Mouse (Mus musculus) thymus, postnatal 36 days (tissue): ENCODE measurements around the gene Jsrp1.

ENCODE experiments used
- DNase-seq, 2 experiments: peaks; one replicate each; pipeline ENCODE4 v3.0.0; 2022; ENCODE audit warnings: mixed read lengths in 2 of 2

Gene Jsrp1

DNA sequence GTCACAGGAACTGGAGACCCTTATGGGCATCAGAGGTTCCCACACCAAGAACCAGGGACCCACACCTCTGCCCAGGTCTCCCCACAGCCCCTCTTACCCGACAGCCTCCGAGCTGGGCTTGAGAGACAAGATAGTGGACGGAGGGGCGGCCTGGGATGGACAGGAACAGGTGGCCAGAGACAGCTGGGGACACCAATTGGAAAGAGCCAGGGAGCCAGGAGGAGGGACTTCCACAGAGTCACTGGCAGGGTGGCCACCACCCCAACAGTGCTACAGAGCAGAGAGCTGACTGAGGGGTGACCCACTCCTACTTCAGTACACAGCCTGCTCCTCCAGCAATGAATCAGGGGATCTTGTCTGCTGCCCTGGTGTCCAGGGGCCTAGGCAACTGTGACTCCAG is at the start of gene Jsrp1:
Gene Jsrp1 (minus strand): TSS at position 133 of the 400 bp plus-strand sequence.
- no peak for DNase-seq

DNA sequence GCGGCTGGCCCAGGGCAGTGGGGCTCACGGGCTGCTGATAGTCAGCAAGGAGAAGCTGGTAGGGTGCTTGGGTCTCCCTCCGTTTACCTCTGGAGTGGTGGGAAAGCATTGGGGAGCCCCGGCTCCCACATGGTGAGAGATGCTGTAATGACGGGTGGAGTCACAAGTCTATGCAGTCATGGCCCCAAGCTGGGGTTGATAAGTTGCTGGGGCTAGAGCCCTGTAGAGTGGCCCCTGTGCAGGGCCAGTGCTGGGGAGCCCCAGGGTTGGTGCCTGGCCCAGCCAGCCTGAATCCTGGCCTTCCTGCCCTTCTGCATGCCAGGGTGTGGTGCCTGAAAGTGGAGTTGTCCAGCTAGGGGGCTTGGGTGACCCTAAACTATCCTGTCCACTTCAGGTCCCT is 49.0 kb upstream of the Jsrp1 start:
- no peak for DNase-seq

DNA sequence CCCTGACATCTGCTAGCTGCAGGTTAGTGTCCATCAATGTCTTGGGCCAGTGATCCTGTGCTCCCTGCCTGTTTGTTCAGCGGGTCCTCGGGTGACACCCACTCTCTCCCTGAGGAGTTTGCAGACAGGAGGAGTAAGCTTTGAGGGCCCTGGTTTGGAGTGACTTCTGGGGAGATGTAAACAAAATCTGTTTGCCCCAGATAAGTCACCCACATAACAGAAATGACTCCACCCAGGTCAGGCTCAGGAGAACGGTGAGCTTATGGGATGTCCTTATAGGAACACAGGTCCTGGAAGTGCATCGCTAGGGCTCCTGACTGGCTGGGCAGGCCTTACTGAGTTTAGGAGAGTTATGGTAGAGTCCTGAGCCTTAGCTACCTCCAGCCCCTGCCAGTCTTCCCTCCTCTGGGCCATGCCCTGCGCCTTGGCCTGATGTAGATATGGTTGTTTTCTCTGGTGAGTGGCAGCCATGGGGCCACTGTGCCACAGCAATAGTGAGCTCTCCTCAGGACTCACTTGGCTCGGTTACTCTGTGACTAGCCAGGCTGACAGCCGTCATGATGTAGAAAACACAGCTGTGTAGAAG is 45.1 kb upstream of the Jsrp1 start:
- DNase-seq = no peak

DNA sequence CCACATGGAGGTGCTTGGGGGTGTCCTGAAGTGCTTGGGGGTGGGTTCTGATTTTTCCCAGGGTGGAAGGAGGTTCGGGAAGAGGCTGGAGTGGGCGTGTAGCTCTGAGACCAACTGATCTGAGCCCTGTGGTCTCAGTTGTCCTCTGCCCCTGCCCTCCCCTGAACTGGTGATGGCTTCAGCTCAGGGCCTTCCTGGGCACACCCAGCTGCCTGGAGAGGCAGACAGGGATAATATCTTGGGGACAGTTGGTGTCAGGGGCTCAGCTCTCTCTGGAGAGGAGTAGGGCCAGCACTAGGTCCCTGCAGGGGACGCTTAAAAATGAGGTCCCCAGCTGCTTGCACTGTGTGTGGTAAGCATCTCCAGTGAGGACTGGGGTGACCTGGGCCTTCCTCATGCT is 44.5 kb upstream of the Jsrp1 start:
- DNase-seq = no peak

DNA sequence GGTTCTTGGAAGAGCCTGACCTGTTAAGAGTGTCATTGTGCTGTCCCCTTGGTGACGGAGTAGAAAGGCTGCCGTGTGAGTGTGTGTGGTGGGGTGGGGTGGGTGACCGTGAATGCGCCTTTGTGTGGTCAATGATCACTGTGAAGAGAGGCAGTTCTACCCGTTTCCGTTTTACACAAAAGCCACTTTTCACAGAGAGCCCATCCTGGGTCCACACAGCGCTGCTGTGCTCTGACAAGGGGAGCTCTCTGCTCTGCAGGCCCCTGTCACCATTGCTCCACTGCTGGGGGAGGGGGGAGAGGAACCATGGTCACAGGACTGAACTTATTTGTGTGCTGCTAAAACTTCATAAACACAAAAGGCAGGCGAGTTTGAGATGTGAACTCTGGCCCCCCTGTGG is 44.1 kb upstream of the Jsrp1 start:
- no peak for DNase-seq

DNA sequence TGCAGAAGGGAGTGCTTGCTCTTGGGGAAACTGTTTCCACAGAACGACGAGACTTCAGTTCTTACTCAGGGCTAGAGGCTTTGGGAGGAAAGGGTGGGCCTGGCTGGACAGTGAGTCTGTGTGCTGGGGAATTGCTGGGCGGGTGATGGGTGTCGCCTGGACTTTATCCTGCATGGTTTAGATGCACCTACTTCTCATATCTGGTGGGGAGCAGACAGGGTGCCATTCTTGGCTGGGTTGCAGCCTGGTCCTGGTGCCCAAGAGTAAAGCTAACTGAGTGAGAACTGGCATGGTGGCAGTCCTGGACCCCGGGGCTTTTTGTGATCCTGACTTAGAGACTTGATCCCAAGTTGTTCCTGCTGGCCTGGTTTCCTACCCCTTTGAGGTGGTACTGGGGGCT is 43.6 kb upstream of the Jsrp1 start:
- DNase-seq = no peak

DNA sequence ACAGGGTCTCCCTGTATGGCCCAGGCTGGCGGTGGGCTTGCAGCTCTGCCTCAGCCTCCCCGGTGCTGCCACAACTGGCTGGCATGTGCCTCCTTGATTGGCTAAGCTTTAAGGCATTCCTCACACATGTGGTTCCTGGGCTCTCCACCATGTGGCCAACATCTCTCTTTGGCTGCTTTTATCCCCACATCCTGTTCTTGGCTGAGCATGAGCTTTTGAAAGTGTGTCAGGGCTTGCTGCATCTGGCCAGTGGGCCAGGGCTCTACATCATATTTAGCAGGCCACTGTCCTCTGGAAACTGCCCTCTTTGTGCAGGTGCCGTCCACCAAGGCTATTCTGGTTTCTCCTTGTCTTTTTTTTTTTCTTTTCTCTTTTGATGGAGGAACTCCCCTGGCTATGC is 43.0 kb upstream of the Jsrp1 start:
- no peak for DNase-seq

DNA sequence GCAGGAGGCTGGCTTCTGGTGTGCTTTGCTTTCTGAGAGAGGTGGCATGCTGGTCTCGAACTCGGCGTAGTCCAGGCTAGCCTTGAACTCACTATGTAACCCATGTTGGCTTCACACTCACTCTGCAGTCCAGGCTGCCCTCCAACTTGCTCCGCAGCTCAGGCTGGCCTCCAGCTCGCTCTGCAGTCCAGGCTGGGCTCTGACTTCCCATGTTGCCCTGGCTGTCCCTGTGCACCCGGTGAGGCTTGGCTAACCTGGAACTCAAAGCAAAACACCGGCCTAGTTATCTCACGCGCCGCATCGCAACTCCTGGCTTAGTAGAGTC is 42.4 kb upstream of the Jsrp1 start:
- DNase-seq = no peak

DNA sequence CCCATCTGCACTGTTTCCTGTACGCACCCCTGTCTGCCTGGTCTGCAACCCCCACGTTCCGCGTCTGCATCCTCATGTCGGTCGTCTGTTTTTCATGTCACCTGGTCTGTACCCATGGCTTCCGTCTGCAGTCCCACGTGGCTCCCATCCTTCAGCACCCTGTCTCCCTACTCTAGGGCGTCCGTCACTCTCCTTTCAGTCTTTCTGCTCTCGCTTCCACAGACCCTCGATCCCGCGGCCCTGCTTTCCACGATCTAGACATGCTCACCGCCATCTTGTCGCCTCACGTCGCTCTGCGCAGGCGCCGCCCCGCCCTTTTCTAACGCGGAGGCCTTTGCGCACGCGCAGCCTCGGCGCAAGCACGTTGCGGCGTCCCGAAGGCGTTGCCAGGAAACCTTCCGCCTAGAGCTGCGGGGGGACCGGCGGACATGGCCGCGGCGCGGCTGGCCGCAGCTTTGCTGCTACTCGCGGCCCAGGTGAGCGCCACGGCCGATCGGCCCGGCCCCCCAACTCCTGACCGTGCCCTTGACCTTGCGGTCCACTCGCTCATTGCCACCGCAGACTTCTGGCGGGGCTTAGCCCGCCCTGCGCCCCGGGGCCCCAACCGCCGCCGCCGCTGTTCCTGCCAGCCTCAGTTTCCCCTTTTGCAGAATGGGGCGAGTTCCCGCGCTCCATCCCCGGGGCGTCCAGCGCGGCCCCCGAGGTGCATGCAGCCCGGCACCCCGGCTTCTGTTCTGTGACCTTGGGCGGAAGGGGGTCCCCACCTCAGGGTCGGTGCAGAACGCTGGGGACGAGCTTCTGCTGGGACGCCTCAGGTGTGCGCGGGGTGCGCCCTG is 41.8 kb upstream of the Jsrp1 start, which contains the start of the genes Lsm7 and Sppl2b:
Gene Lsm7 (minus strand): TSS at position 297 of the 836 bp plus-strand sequence.
Gene Sppl2b (plus strand): TSS at position 363 of the 836 bp plus-strand sequence.
- peak; percentile 97 to 98 for DNase-seq

DNA sequence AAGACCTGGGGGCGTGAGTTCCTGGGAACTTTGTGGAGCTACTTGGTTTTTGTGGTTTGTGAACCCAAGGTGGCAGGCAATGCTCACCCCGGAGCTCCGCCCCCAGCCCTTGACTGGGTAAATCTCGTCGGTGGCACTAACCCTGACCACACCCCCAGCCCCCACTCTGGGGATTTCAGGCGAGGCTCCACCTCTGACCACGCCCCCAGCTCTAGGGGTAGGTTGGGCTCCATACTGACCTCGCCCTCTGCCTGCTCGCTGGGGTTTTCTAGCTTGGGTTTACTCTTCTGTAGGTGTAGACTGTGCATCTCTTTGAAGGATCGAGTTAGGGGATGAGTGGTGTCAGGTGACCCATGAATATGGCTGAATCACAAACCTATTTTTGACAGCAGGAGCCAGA is 35.3 kb upstream of the Jsrp1 start:
- peak; percentile 73 to 82 for DNase-seq

DNA sequence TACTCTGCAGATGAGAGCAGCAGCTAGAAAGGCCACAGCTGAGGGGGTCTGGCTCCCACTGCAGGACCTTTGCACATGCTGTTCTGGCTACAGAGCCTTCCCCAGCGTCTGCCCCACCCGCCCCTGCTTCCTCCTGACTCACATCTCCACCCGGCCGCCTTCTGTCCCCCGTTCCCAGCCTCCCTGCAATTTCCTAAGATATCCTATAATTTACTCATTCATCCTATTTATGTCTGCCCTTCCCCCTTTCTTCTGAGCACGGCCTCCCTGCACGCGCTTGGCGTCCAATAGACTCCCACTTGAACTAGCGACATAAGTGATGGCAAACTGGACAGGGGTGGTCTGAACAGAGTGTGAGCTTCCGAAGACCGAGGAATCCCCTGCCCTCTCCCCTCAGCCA is 32.4 kb upstream of the Jsrp1 start:
- no peak for DNase-seq

DNA sequence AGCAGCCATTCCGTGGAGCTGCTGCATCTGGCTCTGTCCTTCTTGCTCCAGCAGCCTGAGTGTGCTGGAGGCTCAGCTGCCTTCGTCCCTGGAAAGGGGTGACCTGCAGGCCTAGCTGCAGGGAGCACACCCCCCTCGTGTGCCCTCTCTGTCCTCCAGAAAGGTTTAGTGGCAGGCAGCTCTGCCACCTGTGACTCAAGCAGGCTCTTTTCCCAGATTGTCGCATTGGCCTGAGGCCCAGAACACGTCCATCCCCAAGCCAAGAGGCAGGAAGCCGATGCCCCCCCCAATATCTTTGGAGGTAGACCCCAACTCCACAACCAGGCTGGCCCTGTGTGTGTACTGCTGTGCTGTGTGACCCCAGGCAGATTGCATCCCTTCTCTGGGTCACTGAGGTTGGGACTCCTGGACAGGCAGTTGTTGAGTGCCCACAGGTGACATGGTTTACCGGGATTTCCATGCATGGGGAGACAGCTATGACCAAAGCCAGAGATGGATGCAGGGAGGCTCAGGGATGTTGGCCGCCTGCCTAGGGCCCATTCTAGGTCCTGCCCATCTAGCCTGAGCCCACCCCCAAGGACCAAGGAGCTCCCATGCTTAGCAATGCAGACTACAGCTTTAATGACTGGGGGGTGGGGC is 31.9 kb upstream of the Jsrp1 start:
- no peak for DNase-seq

DNA sequence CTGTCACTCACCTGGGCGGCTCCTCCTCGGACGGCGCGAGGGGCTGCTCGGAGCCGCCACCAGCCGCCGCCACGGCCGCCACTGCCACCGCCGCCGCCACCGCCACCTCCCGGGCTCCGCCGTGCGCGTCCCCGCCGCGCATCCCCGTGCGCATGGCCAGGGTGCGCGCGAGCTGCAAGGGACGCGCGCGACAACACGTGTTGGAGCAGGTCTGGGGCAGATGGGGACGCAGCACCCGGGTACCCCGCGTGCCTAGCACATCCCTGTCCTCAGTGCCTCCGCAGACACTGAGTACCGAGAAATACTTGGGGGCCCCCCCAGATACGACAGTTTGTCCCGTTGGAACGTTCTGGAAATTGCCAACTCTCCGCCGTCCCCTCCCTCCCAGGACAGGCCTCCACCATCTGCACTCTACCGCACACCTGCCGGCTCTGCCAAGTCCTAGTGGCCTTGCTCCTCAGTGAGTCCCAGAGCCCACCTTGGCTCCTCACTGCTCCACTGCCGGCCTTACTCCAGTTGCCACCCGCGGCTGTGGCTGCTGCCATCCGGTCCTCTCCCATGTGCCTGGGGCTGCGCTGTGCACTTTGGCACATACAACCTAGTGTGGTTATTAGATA is 30.7 kb upstream of the Jsrp1 start, which contains the start of gene Lingo3:
Gene Lingo3 (minus strand): TSS at position 109 of the 617 bp plus-strand sequence.
- DNase-seq = no peak

DNA sequence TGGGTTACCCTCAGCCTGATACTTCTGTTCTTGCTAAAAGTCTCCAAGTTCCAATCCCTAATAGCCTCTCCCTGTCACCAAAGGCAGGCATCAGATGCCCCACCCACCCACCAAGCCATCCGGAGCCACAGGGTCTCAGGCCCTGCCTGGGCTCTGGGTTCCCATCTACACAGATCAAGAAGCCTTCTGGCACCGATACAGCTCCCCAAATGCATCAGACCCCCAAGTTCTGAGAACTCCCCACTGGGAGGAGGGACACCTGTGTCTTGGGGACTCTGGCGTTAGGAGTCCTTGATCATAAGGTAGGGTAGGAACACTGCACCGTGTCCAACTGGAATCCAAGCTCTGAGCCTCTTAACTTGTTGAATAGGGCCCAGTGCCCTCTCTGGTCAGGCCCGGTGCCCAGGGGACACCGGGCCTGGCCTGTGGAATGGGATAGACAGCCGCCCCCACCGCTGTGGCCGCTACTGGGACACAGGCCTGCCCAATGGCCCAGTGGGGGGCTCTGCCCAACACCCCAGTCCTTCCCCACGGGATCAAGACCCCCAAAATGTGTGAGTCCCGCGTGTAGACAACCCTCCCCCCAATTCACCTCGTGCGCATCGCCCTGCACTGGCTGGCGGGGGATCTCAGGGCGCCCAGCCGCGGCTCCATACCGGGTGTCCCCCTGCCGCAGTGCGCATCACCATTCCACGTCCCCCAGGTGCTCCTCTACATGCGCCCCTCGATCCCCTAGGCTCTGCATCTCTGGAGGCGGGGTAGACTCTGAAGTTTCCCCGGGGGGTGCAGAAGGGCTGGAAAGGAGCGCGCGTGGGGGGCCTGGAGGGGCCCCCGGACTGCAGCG is 30.0 kb upstream of the Jsrp1 start:
- no peak for DNase-seq

DNA sequence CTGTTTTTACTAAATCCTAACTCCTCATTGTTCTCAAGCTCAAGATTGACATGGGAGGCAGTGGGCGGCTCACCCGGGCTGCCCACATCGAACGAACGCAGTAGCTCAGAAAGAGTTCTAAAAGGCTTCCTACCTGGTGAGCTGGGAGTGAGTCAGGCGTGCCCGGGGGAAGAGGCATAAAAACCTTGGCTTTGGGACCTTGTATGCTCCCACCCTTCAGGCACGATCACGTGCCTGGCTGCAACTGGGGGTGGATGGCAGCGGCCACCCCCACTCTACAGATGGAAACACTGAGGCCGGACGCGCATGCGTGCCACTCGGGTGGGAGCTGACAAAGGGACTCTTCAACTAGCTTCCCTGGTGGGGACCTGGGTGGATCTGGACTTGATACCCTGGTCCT is 29.0 kb upstream of the Jsrp1 start:
- DNase-seq = no peak

DNA sequence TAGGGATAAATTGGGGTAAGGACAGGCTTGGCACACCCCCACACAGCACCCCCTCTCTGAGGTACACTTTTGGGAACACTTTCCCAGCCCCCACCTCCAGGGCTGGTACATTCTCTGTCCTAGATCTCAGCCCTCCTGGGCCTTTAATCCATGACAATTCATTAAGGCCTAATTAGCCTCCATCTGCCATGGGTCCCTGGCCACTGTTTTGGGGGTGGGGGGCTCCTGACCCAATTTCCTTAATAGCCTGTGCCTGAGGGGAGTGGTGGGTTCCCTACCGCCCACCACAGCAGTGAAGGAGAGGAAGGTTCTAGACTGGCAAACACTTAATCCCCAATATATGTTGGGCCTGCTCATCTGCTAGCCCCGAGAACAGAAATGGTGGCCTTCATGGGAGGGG is 28.4 kb upstream of the Jsrp1 start:
- DNase-seq = no peak

DNA sequence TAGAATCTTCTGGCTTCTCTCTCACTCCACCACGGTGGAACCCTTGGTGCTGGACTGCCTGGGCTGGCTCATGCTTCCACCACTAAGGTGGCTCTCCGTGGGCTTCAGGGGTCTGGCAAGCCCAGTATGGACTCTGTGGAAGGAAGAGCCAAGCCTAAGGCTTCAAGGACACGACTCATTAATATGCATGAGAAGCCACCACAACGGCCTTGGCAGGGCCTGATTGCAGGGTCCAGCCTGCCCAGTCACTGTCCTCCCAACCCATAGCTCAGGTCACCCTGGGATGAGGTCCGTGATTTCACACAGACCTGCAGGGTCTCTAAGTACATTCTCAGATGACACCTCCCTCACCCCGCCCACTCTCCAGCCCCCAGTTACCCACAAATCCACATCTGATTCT is 26.6 kb upstream of the Jsrp1 start:
- DNase-seq = no peak

DNA sequence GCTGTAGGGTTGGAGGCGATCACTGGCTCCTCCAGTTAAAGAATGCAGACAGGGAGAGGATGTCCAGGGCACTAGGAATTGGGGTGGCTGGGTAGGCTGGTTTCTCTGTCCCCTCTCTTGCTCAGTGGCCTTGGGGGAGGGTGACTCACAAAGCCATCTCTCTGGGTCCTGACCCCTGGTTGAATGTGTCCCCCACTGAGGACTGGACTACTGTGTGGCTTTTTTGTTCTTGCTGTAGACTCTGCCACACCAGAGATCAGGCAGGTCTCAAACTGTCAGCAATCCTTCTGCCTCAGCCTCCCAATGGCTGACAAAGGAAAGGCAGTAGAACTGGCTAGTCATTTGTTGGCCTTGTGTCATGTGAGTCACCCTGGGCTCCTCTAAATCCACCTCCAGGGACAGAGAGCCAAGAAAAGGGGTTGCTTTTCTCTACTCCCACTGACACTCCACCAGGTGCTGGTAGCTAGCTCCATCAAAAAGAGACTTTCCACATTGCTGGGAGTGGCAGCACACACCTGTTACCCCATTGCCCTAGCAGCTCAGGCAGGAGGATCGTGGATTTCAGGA is 25.1 kb upstream of the Jsrp1 start:
- no peak for DNase-seq

DNA sequence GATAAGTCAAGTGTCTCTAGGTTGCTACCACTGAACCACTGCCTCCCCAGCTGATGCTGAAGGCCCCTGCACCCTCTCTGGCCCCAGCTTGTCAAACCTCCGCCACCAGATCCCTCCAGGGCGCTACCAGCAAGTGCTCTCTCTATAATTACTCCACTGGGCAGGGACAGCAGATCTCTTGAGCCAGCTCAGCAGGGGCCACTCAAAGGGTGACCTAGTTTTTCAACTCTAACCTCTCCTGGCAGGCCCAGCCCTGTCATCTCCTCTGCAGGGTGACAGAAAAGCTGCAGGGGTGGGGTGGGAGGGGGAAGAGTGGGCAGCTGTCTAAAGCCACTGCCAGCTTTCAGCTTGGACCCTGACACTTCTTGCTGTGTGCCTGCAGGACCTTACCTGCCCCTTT is 24.5 kb upstream of the Jsrp1 start:
- DNase-seq = no peak

DNA sequence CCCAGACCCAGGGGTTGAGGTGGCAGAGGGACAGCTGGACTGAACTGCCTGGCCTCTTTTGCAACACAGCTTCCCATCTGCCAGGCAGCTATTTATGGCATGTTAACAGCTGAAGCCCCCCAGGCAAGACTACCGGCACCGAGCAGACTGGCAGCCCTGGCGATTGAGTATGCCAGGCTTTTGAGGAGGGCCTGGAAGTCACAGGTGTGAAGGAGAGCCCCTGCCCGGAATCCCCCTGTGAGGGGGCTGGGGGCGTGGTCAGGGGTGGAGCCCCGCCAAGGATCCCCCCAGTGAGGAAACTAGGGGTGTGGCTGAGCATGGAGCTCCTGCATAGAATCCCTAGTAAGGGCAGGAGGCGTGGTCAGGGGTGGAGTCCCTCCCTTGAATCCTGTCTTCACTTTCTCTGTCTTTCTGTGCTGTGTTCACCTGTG is 23.7 kb upstream of the Jsrp1 start:
- no peak for DNase-seq

DNA sequence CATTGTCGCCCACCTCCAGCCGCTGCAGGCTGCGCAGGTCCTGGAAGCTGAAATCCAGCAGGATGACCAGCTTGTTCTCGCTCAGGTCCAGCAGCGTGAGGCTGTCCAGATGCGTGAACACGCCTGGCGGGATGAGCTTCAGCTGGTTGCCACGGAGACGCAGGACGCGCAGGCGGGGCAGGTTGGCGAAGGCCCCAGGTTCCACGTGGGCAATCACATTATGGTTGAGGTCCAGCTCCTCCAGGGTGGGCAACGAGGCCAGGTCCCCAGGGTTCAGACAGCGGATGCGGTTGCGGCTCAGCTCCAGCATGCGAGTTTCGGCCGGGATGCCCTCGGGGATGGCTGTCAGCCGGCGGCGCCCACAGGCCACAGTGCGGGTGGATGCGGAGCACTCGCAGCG is 22.3 kb upstream of the Jsrp1 start:
- no peak for DNase-seq

DNA sequence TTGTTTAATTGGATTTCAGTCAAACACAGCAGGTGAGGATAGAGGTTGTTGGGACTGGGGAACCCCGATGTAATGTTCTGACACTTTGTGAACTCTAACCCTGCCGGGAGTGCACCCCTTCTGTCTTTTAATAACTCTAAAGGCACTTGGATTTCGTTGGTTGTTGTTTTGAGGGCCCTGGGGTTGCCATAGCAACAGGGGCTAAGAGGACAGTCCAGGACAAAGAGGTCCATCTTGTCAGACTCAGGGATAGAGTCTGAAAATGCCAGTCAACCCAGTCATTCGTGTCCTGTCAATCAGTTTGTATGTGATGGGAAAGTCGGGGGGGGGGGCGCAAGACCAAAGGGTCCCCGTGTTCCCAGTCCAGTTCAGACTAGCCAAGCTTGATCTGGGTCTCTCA is 19.5 kb upstream of the Jsrp1 start:
- no peak for DNase-seq
